ENCODE assay signal across 8 mouse cellular contexts in the genomic region with DNA sequence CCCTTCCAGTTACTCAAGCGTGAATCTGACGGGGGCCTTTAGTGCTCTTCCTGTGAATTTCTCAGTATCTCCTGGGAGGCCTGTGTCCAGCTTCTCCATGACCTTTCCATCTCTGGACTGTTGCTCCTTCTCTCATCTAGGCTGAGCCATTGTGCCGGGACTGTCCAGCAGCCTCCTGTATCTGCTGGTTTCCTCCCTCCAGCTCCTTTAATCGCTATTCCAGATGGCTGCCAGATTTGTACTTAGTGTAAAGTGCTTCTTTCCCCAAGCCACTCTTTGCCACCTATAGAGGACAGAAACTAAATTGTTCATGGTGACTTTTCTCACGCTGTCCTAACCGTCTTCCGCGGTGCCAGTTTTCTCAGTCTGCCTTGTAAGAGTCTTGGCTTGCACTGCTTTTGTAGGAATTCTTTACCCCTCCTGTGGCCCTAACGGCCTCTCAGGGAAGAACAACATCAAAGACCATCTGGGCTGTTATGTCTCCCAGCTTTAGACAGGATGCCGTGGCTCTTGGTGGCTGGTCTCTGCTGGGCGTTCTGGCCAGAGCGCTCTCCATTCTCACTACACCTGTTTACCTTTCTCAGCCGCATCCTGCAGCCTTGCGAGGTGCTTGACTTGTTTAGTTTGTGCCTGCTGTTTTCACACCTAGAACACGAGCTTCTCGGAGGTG. TPM values are rescaled to one million over a fixed set of nuclear protein-coding genes. Genes with fewer than 3 reads are reported as not detected.
DNase-seq lines count a peak whose midpoint lies in the region; ATAC-seq lines count a peak whose summit lies in the region.
"Had no signal": no experiment of that assay in that cellular context is flagged by ENCODE, and none has a peak within 500 bp of the region (broad histone marks: within the 10 kb centered on the region; RNA-seq: fewer than 3 reads in every experiment).

No protein-coding gene starts in this region.

- H3K4me1 ChIP-seq in heart, embryonic 11.5 days (ENCODE audit: control insufficient read depth, insufficient read depth, low read length): no peaks in the 10 kb centered on the region; the same call in 1 of the 2 replicates
- peaks cover 18% of the 10 kb centered on the region for H3K4me1 ChIP-seq in embryonic facial prominence, embryonic 14.5 days (ENCODE audit: control insufficient read depth, insufficient read depth, low read length)
- peaks cover 42% of the 10 kb centered on the region for H3K4me1 ChIP-seq in limb, embryonic 13.5 days

- ATAC-seq in heart, embryonic 11.5 days (replicated peaks; ENCODE audit: insufficient number of reproducible peaks, low FRiP score, low TSS enrichment): no peak
- ATAC-seq in embryonic facial prominence, embryonic 14.5 days (ENCODE audit: low read depth): no peak
- no peak for ATAC-seq in limb, embryonic 13.5 days (ENCODE audit: low FRiP score, low read depth)

- H3K4me3 ChIP-seq in heart, embryonic 11.5 days (ENCODE audit: low read depth, low read length): no peak overlapping the region
- no peak overlapping the region for H3K4me3 ChIP-seq in embryonic facial prominence, embryonic 14.5 days (ENCODE audit: low read depth, low read length)
- H3K4me3 ChIP-seq in limb, embryonic 13.5 days: no peak overlapping the region
- H3K4me3 ChIP-seq: liver, embryonic 13.5 days had no signal

- H3K4me2 ChIP-seq in heart, embryonic 11.5 days: no peak overlapping the region
- H3K4me2 ChIP-seq in embryonic facial prominence, embryonic 14.5 days (ENCODE audit: low read depth, low read length): no peak overlapping the region
- H3K4me2 ChIP-seq in limb, embryonic 13.5 days (replicated peaks): peak overlapping the region; percentile 36
- H3K4me2 ChIP-seq: liver, embryonic 13.5 days had no signal

- 68% methylated on average over 16 of the region's 16 CpGs for WGBS in heart, embryonic 11.5 days (ENCODE audit: insufficient replicate concordance)
- 59% methylated on average over 16 of the region's 16 CpGs for WGBS in embryonic facial prominence, embryonic 14.5 days
- WGBS in limb, embryonic 13.5 days: 42% methylated on average over 16 of the region's 16 CpGs

- no peaks in the 10 kb centered on the region for H3K27me3 ChIP-seq in heart, embryonic 11.5 days (ENCODE audit: control insufficient read depth, insufficient read depth, low read length)
- no peaks in the 10 kb centered on the region for H3K27me3 ChIP-seq in embryonic facial prominence, embryonic 14.5 days (replicated peaks; ENCODE audit: control insufficient read depth, insufficient read depth, low read length)
- H3K27me3 ChIP-seq in limb, embryonic 13.5 days: no peaks in the 10 kb centered on the region
- H3K27me3 ChIP-seq: liver, embryonic 13.5 days had no signal

- peak; percentile 24 for DNase-seq in heart, adult 8-10 months (ENCODE audit: low spot score)
- DNase-seq in cerebellum, adult 9-11 months: peak; percentile 65
- peak; percentile 40 for DNase-seq in embryonic facial prominence, embryonic 14.5 days (ENCODE audit: low spot score)
- no peak for DNase-seq in left cerebral cortex, adult 11 months (ENCODE audit: low spot score)
- no peak for DNase-seq in natural killer cell, adult 2 months (ENCODE audit: low spot score in 2 of 2)
- DNase-seq: liver, embryonic 13.5 days had no signal

- H3K9ac ChIP-seq in heart, embryonic 11.5 days (ENCODE audit: low read depth, low read length): no peak overlapping the region
- no peak overlapping the region for H3K9ac ChIP-seq in embryonic facial prominence, embryonic 14.5 days (ENCODE audit: low read depth, low read length)
- H3K9ac ChIP-seq in limb, embryonic 13.5 days: 0 out of 2 replicates have a peak overlapping the region, but pooled peaks have one; percentile 8
- H3K9ac ChIP-seq: liver, embryonic 13.5 days had no signal

- no peak overlapping the region for H3K27ac ChIP-seq in heart, embryonic 11.5 days (ENCODE audit: low read depth, low read length)
- 0 out of 2 replicates have a peak overlapping the region, but pooled peaks have one; percentile 3 for H3K27ac ChIP-seq in embryonic facial prominence, embryonic 14.5 days (replicated peaks; ENCODE audit: low read depth, low read length)
- peak overlapping the region; percentile 28; the same call in 1 of the 2 replicates for H3K27ac ChIP-seq in limb, embryonic 13.5 days
- H3K27ac ChIP-seq: liver, embryonic 13.5 days had no signal

- peaks cover 20% of the 10 kb centered on the region for H3K36me3 ChIP-seq in heart, embryonic 11.5 days (ENCODE audit: control insufficient read depth, insufficient read depth, low read length)
- peaks cover 44% of the 10 kb centered on the region for H3K36me3 ChIP-seq in embryonic facial prominence, embryonic 14.5 days (ENCODE audit: control insufficient read depth, insufficient read depth, low read length)
- peaks cover 57% of the 10 kb centered on the region for H3K36me3 ChIP-seq in limb, embryonic 13.5 days

- no peaks in the 10 kb centered on the region for H3K9me3 ChIP-seq in heart, embryonic 11.5 days (replicated peaks; ENCODE audit: control insufficient read depth, low read length)
- H3K9me3 ChIP-seq in embryonic facial prominence, embryonic 14.5 days (ENCODE audit: control insufficient read depth, low read length): no peaks in the 10 kb centered on the region
- H3K9me3 ChIP-seq in limb, embryonic 13.5 days: no peaks in the 10 kb centered on the region
- H3K9me3 ChIP-seq: liver, embryonic 13.5 days had no signal

RNA-seq across cellular contexts. Expression of a gene that starts 25.9 kb away (rescaled TPM):
- 10 to 100 TPM; 21.6 to 24.0 (median 22.9) TPM for total RNA-seq in heart, adult 8-10 months (2022)
- 150 and 190 TPM in 2 replicates for polyA plus RNA-seq in heart, embryonic 11.5 days (2014; fragmentation: Nextera tagmentation; extraction: Ambion mirVana)
- 103 and 117 TPM in 2 replicates for polyA plus RNA-seq in embryonic facial prominence, embryonic 14.5 days (2014; fragmentation: Nextera tagmentation; extraction: Ambion mirVana)
- polyA plus RNA-seq in limb, embryonic 13.5 days (2015; fragmentation: Nextera tagmentation; extraction: Ambion mirVana): 151 and 159 TPM in 2 replicates

Comparison
In these comparisons a context has a peak if more than half of its experiments do, and no peak if none do; other contexts are left out.
1. DNase-seq: peak in heart, adult 8-10 months (single experiment), cerebellum, adult 9-11 months (single experiment) and embryonic facial prominence, embryonic 14.5 days (single experiment); none in left cerebral cortex, adult 11 months (single experiment) and natural killer cell, adult 2 months (0 of 2).